Mouse (Mus musculus): Measurements from ENCODE around the gene Ntm. TPM values are rescaled to one million over a fixed set of nuclear protein-coding genes. Genes with fewer than 3 reads are reported as not detected.

The Ntm gene
- polyA plus RNA-seq, 1 experiment = not detected

GRCm38 (mm10) chr9:29413126-29413525, 549.8 kb downstream of the Ntm start:
- no peak overlapping the region for H3ac ChIP-seq (ENCODE audit: control insufficient read depth, insufficient read length)
- no peak overlapping the region for H3K4me2 ChIP-seq (ENCODE audit: low read depth)
- H3K36me3 ChIP-seq (ENCODE audit: control insufficient read depth, insufficient read depth) = no peaks in the 10 kb centered on the region
- no peak overlapping the region for H3K4me3 ChIP-seq
- H3K27me3 ChIP-seq (ENCODE audit: control insufficient read depth, insufficient read depth, insufficient read length) = no peaks in the 10 kb centered on the region
- H3K79me2 ChIP-seq (ENCODE audit: control insufficient read depth, insufficient read depth) = no peaks in the 10 kb centered on the region
- no peak for TF ChIP-seq MYOD1 (IDR thresholded peaks at IDR 0.05; ENCODE audit: control insufficient read depth in 1 of 3, insufficient read length in 2 of 3, low read depth in 2 of 3)
- TF ChIP-seq TCF12 (IDR thresholded peaks at IDR 0.05; ENCODE audit: insufficient read depth, poor library complexity, severe bottlenecking) = no peak
- TF ChIP-seq TCF3 (IDR thresholded peaks at IDR 0.05; ENCODE audit: insufficient read length, low read depth) = no peak
- no peak for TF ChIP-seq POLR2A (IDR thresholded peaks at IDR 0.05; ENCODE audit: insufficient read length, low read depth)
- TF ChIP-seq USF1 (IDR thresholded peaks at IDR 0.05; ENCODE audit: low read depth) = no peak
- TF ChIP-seq MAX (IDR thresholded peaks at IDR 0.05; ENCODE audit: low read depth) = no peak
- no peak for TF ChIP-seq MYOG (IDR thresholded peaks at IDR 0.05; ENCODE audit: control insufficient read depth in 1 of 3, insufficient read depth in 1 of 3, insufficient read length in 2 of 3, low read depth in 2 of 3)
- TF ChIP-seq SRF (IDR thresholded peaks at IDR 0.05; ENCODE audit: control insufficient read depth, insufficient read length, low read depth) = no peak

DNA sequence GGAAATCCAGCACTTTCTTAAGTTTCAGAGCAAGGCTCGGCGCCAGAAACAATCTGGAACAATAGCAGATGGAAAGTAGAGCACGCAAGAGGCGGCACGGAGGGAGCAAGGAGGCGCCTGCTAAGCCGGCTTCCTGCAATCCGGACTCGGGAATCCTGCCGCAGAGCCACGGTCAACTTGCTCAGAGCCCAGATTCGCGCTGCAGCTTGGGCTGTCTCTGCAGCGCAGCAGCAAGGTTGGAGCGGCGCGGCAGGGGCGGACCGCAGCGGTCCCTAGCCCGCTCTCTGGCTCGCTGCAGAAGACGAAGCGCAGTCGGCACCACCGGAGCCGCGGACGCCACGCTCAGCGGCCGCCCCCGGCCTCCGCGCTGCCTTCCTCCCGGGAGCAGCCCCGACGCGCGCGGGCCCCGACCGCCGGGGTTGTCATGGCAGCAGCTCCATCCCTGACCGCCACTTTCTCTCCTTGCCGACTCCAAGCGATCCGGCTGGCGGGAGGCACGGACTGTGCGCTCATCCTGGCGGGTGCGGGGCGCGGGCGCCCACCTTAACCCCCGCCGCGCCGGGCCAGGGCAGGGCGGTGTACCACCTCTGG, 550.7 kb downstream of the Ntm start:
- H3K36me3 ChIP-seq (ENCODE audit: control insufficient read depth, insufficient read depth) = no peaks in the 10 kb centered on the region
- no peak overlapping the region for H3K4me2 ChIP-seq (ENCODE audit: low read depth)
- H3K4me3 ChIP-seq = no peak overlapping the region
- H3K79me2 ChIP-seq (ENCODE audit: control insufficient read depth, insufficient read depth) = no peaks in the 10 kb centered on the region
- no peaks in the 10 kb centered on the region for H3K27me3 ChIP-seq (ENCODE audit: control insufficient read depth, insufficient read depth, insufficient read length)
- no peak overlapping the region for H3ac ChIP-seq (ENCODE audit: control insufficient read depth, insufficient read length)
- no peak for TF ChIP-seq TCF3 (IDR thresholded peaks at IDR 0.05; ENCODE audit: insufficient read length, low read depth)
- no peak for TF ChIP-seq MYOG (IDR thresholded peaks at IDR 0.05; ENCODE audit: control insufficient read depth in 1 of 3, insufficient read depth in 1 of 3, insufficient read length in 2 of 3, low read depth in 2 of 3)
- no peak for TF ChIP-seq POLR2A (IDR thresholded peaks at IDR 0.05; ENCODE audit: insufficient read length, low read depth)
- no peak for TF ChIP-seq MAX (IDR thresholded peaks at IDR 0.05; ENCODE audit: low read depth)
- TF ChIP-seq SRF (IDR thresholded peaks at IDR 0.05; ENCODE audit: control insufficient read depth, insufficient read length, low read depth) = no peak
- TF ChIP-seq TCF12 (IDR thresholded peaks at IDR 0.05; ENCODE audit: insufficient read depth, poor library complexity, severe bottlenecking) = no peak
- no peak for TF ChIP-seq POLR2AphosphoS2 (IDR thresholded peaks at IDR 0.05; ENCODE audit: insufficient read length, low read depth)
- TF ChIP-seq USF1 (IDR thresholded peaks at IDR 0.05; ENCODE audit: low read depth) = no peak
- no peak for TF ChIP-seq CEBPB (IDR thresholded peaks at IDR 0.05; ENCODE audit: insufficient read depth, poor library complexity, severe bottlenecking)
- TF ChIP-seq REST (IDR thresholded peaks at IDR 0.05; ENCODE audit: insufficient read depth, insufficient read length) = no peak
- TF ChIP-seq E2F4 (IDR thresholded peaks at IDR 0.05; ENCODE audit: insufficient read depth) = no peak
- no peak for TF ChIP-seq MYOD1 (IDR thresholded peaks at IDR 0.05; ENCODE audit: control insufficient read depth in 1 of 3, insufficient read length in 2 of 3, low read depth in 2 of 3)

DNA sequence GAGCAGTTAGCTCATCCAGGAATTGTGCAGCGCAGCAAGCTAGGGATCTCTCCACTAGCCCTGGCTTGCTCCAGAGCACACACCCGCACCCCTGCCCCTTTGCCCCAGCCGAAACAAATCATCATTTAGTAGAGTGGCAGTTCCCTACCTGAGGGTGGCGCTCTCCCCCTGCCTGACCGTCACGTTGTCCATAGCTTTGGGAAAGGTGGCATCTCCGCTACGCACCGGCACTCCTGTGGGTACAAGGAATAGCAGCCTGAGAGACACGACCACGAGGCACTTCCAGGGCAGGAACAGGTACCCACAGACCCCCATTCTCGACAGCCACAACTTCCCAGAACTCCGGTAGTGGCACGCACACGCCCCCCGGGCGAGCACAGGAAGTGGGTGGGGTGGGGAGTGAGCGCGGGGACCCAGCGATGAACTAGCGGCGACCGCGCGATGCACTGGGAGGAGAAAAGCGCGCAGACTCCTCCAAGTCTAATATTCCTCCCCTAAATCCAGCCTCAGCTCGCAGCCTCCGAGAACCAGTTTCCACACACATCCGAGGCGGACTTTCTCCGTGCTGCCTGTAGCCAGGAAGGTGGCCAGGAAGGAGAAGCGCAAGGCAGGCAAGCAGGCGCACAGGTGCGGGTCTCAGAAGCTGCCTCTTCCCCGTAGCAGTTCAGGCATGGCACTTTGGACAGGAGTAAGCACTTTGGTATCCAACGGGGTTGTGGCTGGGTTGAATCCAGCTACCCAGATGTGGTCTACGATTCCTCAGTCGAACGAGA, 551.3 kb downstream of the Ntm start:
- H3K4me3 ChIP-seq = no peak overlapping the region
- no peaks in the 10 kb centered on the region for H3K79me2 ChIP-seq (ENCODE audit: control insufficient read depth, insufficient read depth)
- no peak overlapping the region for H3ac ChIP-seq (ENCODE audit: control insufficient read depth, insufficient read length)
- no peak for TF ChIP-seq TCF12 (IDR thresholded peaks at IDR 0.05; ENCODE audit: insufficient read depth, poor library complexity, severe bottlenecking)
- TF ChIP-seq E2F4 (IDR thresholded peaks at IDR 0.05; ENCODE audit: insufficient read depth) = no peak
- no peak for TF ChIP-seq POLR2A (IDR thresholded peaks at IDR 0.05; ENCODE audit: insufficient read length, low read depth)
- no peak for TF ChIP-seq CEBPB (IDR thresholded peaks at IDR 0.05; ENCODE audit: insufficient read depth, poor library complexity, severe bottlenecking)
- TF ChIP-seq MAX (IDR thresholded peaks at IDR 0.05; ENCODE audit: low read depth) = no peak
- no peak for TF ChIP-seq REST (IDR thresholded peaks at IDR 0.05; ENCODE audit: insufficient read depth, insufficient read length)
- no peak for TF ChIP-seq POLR2AphosphoS2 (IDR thresholded peaks at IDR 0.05; ENCODE audit: insufficient read length, low read depth)
- no peak for TF ChIP-seq MYOD1 (IDR thresholded peaks at IDR 0.05; ENCODE audit: control insufficient read depth in 1 of 3, insufficient read length in 2 of 3, low read depth in 2 of 3)
- no peak for TF ChIP-seq MYOG (IDR thresholded peaks at IDR 0.05; ENCODE audit: control insufficient read depth in 1 of 3, insufficient read depth in 1 of 3, insufficient read length in 2 of 3, low read depth in 2 of 3)
- TF ChIP-seq USF1 (IDR thresholded peaks at IDR 0.05; ENCODE audit: low read depth) = no peak
- TF ChIP-seq SRF (IDR thresholded peaks at IDR 0.05; ENCODE audit: control insufficient read depth, insufficient read length, low read depth) = no peak
- TF ChIP-seq TCF3 (IDR thresholded peaks at IDR 0.05; ENCODE audit: insufficient read length, low read depth) = no peak
- no peak overlapping the region for H3K4me2 ChIP-seq (ENCODE audit: low read depth)
- H3K27me3 ChIP-seq (ENCODE audit: control insufficient read depth, insufficient read depth, insufficient read length) = no peaks in the 10 kb centered on the region
- no peaks in the 10 kb centered on the region for H3K36me3 ChIP-seq (ENCODE audit: control insufficient read depth, insufficient read depth)

- Histone ChIP-seq H3K4me2 (ENCODE audit: low read depth) (no peak overlapping the region), H3K27me3 (ENCODE audit: control insufficient read depth, insufficient read depth, insufficient read length) (no peaks in the 10 kb centered on the region), H3K79me2 (ENCODE audit: control insufficient read depth, insufficient read depth) (no peaks in the 10 kb centered on the region), H3K36me3 (ENCODE audit: control insufficient read depth, insufficient read depth) (no peaks in the 10 kb centered on the region), H3ac (ENCODE audit: control insufficient read depth, insufficient read length) (no peak overlapping the region), H3K4me3 (no peak overlapping the region)
- TF ChIP-seq CEBPB (IDR thresholded peaks at IDR 0.05; ENCODE audit: insufficient read depth, poor library complexity, severe bottlenecking) = no peak
- TF ChIP-seq SRF (IDR thresholded peaks at IDR 0.05; ENCODE audit: control insufficient read depth, insufficient read length, low read depth) = no peak
- no peak for TF ChIP-seq E2F4 (IDR thresholded peaks at IDR 0.05; ENCODE audit: insufficient read depth)
- no peak for TF ChIP-seq TCF12 (IDR thresholded peaks at IDR 0.05; ENCODE audit: insufficient read depth, poor library complexity, severe bottlenecking)
- no peak for TF ChIP-seq REST (IDR thresholded peaks at IDR 0.05; ENCODE audit: insufficient read depth, insufficient read length)
- no peak for TF ChIP-seq POLR2AphosphoS2 (IDR thresholded peaks at IDR 0.05; ENCODE audit: insufficient read length, low read depth)
- no peak for TF ChIP-seq MAX (IDR thresholded peaks at IDR 0.05; ENCODE audit: low read depth)
- TF ChIP-seq TCF3 (IDR thresholded peaks at IDR 0.05; ENCODE audit: insufficient read length, low read depth) = no peak
- TF ChIP-seq USF1 (IDR thresholded peaks at IDR 0.05; ENCODE audit: low read depth) = no peak
- TF ChIP-seq POLR2A (IDR thresholded peaks at IDR 0.05; ENCODE audit: insufficient read length, low read depth) = no peak
- TF ChIP-seq MYOD1 (IDR thresholded peaks at IDR 0.05; ENCODE audit: control insufficient read depth in 1 of 3, insufficient read length in 2 of 3, low read depth in 2 of 3) = no peak
- TF ChIP-seq MYOG (IDR thresholded peaks at IDR 0.05; ENCODE audit: control insufficient read depth in 1 of 3, insufficient read depth in 1 of 3, insufficient read length in 2 of 3, low read depth in 2 of 3) = no peak
Observed at GRCm38 (mm10) chr9:29410728-29411407, 552.1 kb downstream of the Ntm start.
